Mouse (Mus musculus): ENCODE results near the gene Sprr2k. TPM values are rescaled to one million over a fixed set of nuclear protein-coding genes. Genes with fewer than 3 reads are reported as not detected.
"Not testable (repeated sequence)": the region's sequence is repeated elsewhere in the genome, so short reads cannot be mapped to it uniquely, and the experiment has no call there.

Gene Sprr2k
- polyA plus RNA-seq, 1 experiment from 2014 or later, result not detected

DNA sequence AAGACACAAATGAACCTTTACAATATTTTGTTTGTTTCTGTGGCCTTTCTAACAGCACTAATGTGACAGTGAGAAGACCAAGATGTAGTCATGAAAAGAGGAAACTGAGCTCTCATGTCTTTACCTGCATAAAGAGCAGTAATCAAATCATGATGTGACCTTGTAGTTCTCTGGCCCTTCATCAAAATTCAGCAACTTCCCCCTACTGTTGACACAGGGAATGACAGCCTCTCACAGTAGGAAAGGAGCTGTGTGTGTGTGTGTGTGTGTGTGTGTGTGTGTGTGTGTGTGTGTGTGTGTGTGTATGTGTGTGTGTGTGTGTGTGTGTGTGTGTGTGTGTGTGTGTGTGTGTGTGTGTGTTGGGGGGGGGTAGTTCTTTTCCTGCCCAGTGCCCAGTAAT, 48.9 kb downstream of the Sprr2k start:
- H3K27ac ChIP-seq; H3K36me3 ChIP-seq (ENCODE audit: poor library complexity, severe bottlenecking); H3K4me2 ChIP-seq; ATAC-seq; H3K9me3 ChIP-seq (replicated peaks); H3K9ac ChIP-seq; H3K27me3 ChIP-seq; H3K4me1 ChIP-seq; H3K4me3 ChIP-seq: not testable (repeated sequence)

Other genes with a start within 250 kb of the Sprr2k start
- gene Sprr2a1, start 216.8 kb upstream of the Sprr2k start, polyA plus RNA-seq (2015; fragmentation: Nextera tagmentation; extraction: Ambion mirVana), result not detected in 2 replicates
- gene Sprr2a2, start 216.7 kb upstream of the Sprr2k start, polyA plus RNA-seq (2015; fragmentation: Nextera tagmentation; extraction: Ambion mirVana), result not detected in 2 replicates
- gene Sprr2a3, start 147.2 kb upstream of the Sprr2k start, polyA plus RNA-seq (2015; fragmentation: Nextera tagmentation; extraction: Ambion mirVana), result not detected in 2 replicates
- not detected in 2 replicates for gene Sprr2b, start 116.0 kb upstream of the Sprr2k start, polyA plus RNA-seq (2015; fragmentation: Nextera tagmentation; extraction: Ambion mirVana)
- not detected in 2 replicates for gene Sprr2d, start 93.4 kb upstream of the Sprr2k start, polyA plus RNA-seq (2015; fragmentation: Nextera tagmentation; extraction: Ambion mirVana)
- not detected in 2 replicates for gene Sprr2e, start 80.4 kb upstream of the Sprr2k start, polyA plus RNA-seq (2015; fragmentation: Nextera tagmentation; extraction: Ambion mirVana)
- not detected in 2 replicates for gene Sprr2f, start 67.4 kb upstream of the Sprr2k start, polyA plus RNA-seq (2015; fragmentation: Nextera tagmentation; extraction: Ambion mirVana)
- not detected in 2 replicates for gene Sprr2h, start 46.9 kb upstream of the Sprr2k start, polyA plus RNA-seq (2015; fragmentation: Nextera tagmentation; extraction: Ambion mirVana)
- gene Sprr2i, start 24.6 kb upstream of the Sprr2k start, polyA plus RNA-seq (2015; fragmentation: Nextera tagmentation; extraction: Ambion mirVana), result not detected in 2 replicates
- gene Sprr2j-ps, start 14.5 kb upstream of the Sprr2k start, polyA plus RNA-seq (2015; fragmentation: Nextera tagmentation; extraction: Ambion mirVana), result not detected in 2 replicates
- 10.3 and 12.2 TPM in 2 replicates for gene Gm9774, start 3.2 kb upstream of the Sprr2k start, polyA plus RNA-seq (2015; fragmentation: Nextera tagmentation; extraction: Ambion mirVana)
- not detected in 2 replicates for gene Sprr1b, start 6.2 kb downstream of the Sprr2k start, polyA plus RNA-seq (2015; fragmentation: Nextera tagmentation; extraction: Ambion mirVana)
- not detected in 2 replicates for gene Sprr3, start 26.1 kb downstream of the Sprr2k start, polyA plus RNA-seq (2015; fragmentation: Nextera tagmentation; extraction: Ambion mirVana)
- gene Sprr1a, start 53.3 kb downstream of the Sprr2k start, polyA plus RNA-seq (2015; fragmentation: Nextera tagmentation; extraction: Ambion mirVana), result not detected in 2 replicates
- gene Sprr4, start 67.9 kb downstream of the Sprr2k start, polyA plus RNA-seq (2015; fragmentation: Nextera tagmentation; extraction: Ambion mirVana), result not detected in 2 replicates
- not detected in 2 replicates for gene 2310046K23Rik, start 101.9 kb downstream of the Sprr2k start, polyA plus RNA-seq (2015; fragmentation: Nextera tagmentation; extraction: Ambion mirVana)
- gene Ivl, start 141.2 kb downstream of the Sprr2k start, polyA plus RNA-seq (2015; fragmentation: Nextera tagmentation; extraction: Ambion mirVana), result not detected in 2 replicates
- not detected in 2 replicates for gene Smcp, start 156.4 kb downstream of the Sprr2k start, polyA plus RNA-seq (2015; fragmentation: Nextera tagmentation; extraction: Ambion mirVana)
- gene 2210017I01Rik, start 174.9 kb downstream of the Sprr2k start, polyA plus RNA-seq (2015; fragmentation: Nextera tagmentation; extraction: Ambion mirVana), result not detected in 2 replicates
- not detected in 2 replicates for gene Lce6a, start 189.1 kb downstream of the Sprr2k start, polyA plus RNA-seq (2015; fragmentation: Nextera tagmentation; extraction: Ambion mirVana)
- gene Lce1a1, start 215.7 kb downstream of the Sprr2k start, polyA plus RNA-seq (2015; fragmentation: Nextera tagmentation; extraction: Ambion mirVana), result not detected in 2 replicates
- gene Lce1b, start 224.3 kb downstream of the Sprr2k start, polyA plus RNA-seq (2015; fragmentation: Nextera tagmentation; extraction: Ambion mirVana), result not detected in 2 replicates
- gene Lce1a2, start 237.7 kb downstream of the Sprr2k start, polyA plus RNA-seq (2015; fragmentation: Nextera tagmentation; extraction: Ambion mirVana), result not detected in 2 replicates
- not detected in 2 replicates for gene Lce1c, start 246.7 kb downstream of the Sprr2k start, polyA plus RNA-seq (2015; fragmentation: Nextera tagmentation; extraction: Ambion mirVana)